Mouse (Mus musculus): ENCODE measurements around the gene Wdr20.

DNA sequence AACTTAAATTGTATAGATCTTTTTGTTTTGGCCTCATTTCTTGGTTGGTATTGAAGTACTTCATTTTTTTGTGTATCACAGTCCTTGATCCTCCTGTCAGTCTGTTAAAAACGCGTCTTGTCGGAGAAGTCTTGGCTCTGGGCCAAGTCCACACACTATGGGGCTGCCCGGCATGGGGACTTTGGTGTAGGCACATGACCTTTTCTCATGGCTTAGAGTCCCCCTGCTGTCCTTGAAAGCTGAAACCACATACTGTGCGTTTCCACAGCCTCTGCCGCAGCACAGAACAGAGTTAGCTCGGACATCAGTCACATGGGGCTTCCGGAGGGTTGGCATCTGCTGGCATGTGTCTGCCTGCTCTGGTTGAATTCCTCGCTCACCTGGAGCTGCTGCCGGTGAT lies 66.5 kb downstream of the Wdr20 start:
- TF ChIP-seq FLI1 (IDR thresholded peaks at IDR 0.05; ENCODE audit: low read length) (no peak), GATA1 (IDR thresholded peaks at IDR 0.05; ENCODE audit: borderline replicate concordance, low read length) (no peak)
